Mouse (Mus musculus): ENCODE measurements around the gene Snx12.
A peak's percentile ranks its signal among the peaks of the same experiment; 100 is the strongest.

Snx12 gene

GRCm38 (mm10) chrX:101221834-101222795 is at the start of gene Snx12:
Gene Snx12 (minus strand): TSS chrX:101222563.
- peak; percentile 99 for ATAC-seq (ENCODE audit: insufficient number of reproducible peaks, low FRiP score, low TSS enrichment)

- no peak for ATAC-seq (ENCODE audit: insufficient number of reproducible peaks, low FRiP score, low TSS enrichment)
Observed at GRCm38 (mm10) chrX:101268755-101269124, 46.4 kb upstream of the Snx12 start, which contains the start of gene Gm20489. Gene Gm20489 (minus strand): TSS chrX:101269023.

DNA sequence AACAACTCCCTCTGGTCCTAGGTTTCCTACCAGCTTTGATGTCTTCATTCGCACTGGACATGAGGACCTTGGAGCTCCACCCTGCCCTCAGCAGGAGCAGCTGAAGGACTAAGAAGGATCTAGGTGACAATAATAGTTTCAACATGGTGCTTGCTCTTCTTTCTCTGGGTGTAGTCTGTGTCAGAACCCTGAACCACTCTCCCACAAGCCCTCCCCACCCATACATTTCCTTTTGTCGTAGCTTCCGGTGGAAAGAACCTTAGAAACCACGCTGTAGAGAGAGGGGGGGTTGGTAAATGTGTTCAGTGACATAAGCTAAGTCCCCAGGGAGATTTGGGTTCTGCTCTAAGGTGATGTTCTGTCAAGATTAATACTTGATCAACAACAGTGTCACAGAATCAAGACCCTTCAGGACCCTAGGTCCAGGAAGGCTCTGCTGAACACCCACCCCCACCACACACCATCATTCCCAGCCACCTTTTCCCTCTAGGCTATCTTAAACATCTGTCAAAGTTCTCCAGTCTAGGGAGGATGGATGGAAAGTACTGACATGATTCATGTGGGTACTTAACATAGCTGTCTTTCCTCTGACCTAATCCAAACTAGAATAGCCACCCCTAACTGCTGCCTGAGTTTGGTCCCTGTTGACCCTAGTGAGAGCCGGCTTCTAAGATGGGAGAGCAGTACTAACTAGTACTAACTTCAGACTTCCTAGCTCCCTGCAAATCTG is 45.8 kb upstream of the Snx12 start, which contains the start of gene Il2rg:
Gene Il2rg (minus strand): TSS at position 231 of the 730 bp plus-strand sequence.
- no peak for ATAC-seq (ENCODE audit: insufficient number of reproducible peaks, low FRiP score, low TSS enrichment)

- ATAC-seq (ENCODE audit: insufficient number of reproducible peaks, low FRiP score, low TSS enrichment): no peak
Observed at GRCm38 (mm10) chrX:101266631-101267030, 44.3 kb upstream of the Snx12 start.

GRCm38 (mm10) chrX:101263892-101264291 is 41.5 kb upstream of the Snx12 start, which contains the start of gene Gm614:
Gene Gm614 (minus strand): TSS chrX:101263992.
- ATAC-seq (ENCODE audit: insufficient number of reproducible peaks, low FRiP score, low TSS enrichment): no peak

GRCm38 (mm10) chrX:101260441-101261325 is 38.3 kb upstream of the Snx12 start:
- no peak for ATAC-seq (ENCODE audit: insufficient number of reproducible peaks, low FRiP score, low TSS enrichment)

- no peak for ATAC-seq (ENCODE audit: insufficient number of reproducible peaks, low FRiP score, low TSS enrichment)
Observed at GRCm38 (mm10) chrX:101256603-101257002, 34.2 kb upstream of the Snx12 start.

DNA sequence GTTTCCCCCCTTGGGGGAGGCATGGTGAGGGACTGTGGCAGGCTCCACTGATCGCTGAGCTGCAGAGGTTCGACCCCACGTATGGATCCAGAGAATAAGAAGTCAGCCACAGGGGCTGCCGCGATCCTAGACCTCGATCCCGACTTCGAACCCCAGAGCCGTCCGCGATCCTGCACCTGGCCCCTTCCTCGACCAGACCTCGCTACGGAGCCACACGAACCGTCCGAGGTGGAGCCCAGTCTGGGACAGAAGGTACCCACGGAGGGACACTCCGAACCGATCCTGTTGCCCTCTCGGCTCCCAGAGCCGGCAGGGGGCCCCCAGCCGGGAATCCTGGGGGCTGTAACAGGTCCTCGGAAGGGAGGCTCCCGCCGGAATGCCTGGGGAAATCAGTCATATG is 32.4 kb upstream of the Snx12 start:
- ATAC-seq (ENCODE audit: insufficient number of reproducible peaks, low FRiP score, low TSS enrichment): no peak

- ATAC-seq (ENCODE audit: insufficient number of reproducible peaks, low FRiP score, low TSS enrichment): peak; percentile 99
Observed at GRCm38 (mm10) chrX:101253952-101254729, 31.8 kb upstream of the Snx12 start, which contains the start of gene Foxo4. Gene Foxo4 (plus strand): TSS chrX:101254528.

GRCm38 (mm10) chrX:101245011-101245410 is 22.6 kb upstream of the Snx12 start:
- ATAC-seq (ENCODE audit: insufficient number of reproducible peaks, low FRiP score, low TSS enrichment): no peak

GRCm38 (mm10) chrX:101222796-101223162 is 416 bp upstream of the Snx12 start:
- ATAC-seq (ENCODE audit: insufficient number of reproducible peaks, low FRiP score, low TSS enrichment): no peak

DNA sequence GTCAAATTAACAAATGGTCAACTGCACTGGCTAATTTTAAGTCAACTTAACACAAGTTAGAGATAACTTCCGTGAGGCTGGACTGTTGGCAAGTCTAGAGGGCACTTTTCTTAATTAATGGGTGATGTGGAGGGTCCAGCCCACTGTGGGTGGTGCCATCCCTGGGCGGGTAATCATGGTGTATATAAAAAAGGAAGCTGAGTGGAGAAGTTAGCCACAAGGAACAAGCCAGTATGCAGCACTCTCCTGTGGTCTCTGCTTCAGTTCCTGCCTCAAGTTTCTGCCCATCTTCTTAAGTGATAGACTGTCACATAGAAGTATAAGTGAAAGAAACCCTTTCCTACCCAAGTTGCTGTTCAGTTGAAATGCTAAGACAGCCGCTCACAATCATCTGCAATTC is 33.1 kb downstream of the Snx12 start:
- no peak for ATAC-seq (ENCODE audit: insufficient number of reproducible peaks, low FRiP score, low TSS enrichment)

DNA sequence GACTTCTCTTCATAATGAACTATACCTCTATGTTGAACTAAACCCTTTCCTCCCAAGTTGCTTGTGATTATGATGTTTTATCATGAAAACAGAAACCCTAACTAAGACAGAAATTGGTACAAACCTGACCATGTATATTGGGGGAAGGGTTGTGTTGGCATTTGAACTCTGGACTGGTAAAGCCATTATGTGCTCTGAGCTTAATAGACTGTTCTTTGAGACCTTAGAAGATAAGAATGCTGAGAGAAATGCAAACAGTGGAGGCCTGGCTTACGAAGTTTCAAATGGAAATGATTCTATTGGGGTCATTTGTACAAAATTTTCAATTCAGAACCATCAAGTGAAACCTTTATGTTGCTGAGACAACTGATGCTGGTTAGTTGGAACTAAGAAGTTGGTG is 34.7 kb downstream of the Snx12 start:
- no peak for ATAC-seq (ENCODE audit: insufficient number of reproducible peaks, low FRiP score, low TSS enrichment)

- no peak for ATAC-seq (ENCODE audit: insufficient number of reproducible peaks, low FRiP score, low TSS enrichment)
Observed at GRCm38 (mm10) chrX:101173388-101173787, 49.0 kb downstream of the Snx12 start.

GRCm38 (mm10) chrX:101168425-101168824 is 53.9 kb downstream of the Snx12 start:
- no peak for ATAC-seq (ENCODE audit: insufficient number of reproducible peaks, low FRiP score, low TSS enrichment)

DNA sequence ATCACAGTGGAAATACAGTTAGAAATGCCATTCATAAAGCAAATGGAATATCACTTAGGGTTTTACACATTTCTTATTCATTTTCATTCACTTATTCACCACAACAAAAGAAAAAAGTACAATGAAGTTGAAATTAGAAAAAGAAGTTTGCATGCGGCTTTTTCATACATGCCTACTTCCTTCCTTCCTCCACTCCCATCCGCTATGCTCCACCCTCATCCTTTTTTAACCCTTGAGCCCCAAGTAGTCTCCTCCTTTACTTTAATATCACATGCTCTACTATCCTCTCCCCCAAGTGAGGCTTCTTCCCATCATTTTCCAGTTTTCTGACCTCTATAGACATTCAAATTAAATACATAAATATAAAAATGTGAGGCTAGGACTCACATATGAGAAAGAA is 58.6 kb downstream of the Snx12 start:
- no peak for ATAC-seq (ENCODE audit: insufficient number of reproducible peaks, low FRiP score, low TSS enrichment)

DNA sequence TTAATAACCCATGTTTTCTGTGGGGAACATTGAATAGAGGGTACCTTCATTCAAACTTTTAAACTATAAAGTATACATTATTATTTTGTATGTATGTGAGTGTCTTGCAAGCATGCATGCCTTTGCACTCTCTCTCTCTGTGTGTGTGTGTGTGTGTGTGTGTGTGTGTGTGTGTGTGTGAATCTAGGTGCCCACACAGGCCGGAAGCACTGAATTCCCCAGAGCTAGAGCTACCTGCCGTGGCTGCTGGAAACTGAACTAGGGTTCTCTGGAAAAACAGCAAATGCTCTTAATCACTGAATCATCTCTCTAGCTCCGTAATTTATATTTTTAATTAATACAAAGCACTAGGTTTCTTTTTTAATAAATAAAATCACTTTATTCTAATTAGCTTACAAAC is 59.1 kb downstream of the Snx12 start:
- ATAC-seq (ENCODE audit: insufficient number of reproducible peaks, low FRiP score, low TSS enrichment): no peak

DNA sequence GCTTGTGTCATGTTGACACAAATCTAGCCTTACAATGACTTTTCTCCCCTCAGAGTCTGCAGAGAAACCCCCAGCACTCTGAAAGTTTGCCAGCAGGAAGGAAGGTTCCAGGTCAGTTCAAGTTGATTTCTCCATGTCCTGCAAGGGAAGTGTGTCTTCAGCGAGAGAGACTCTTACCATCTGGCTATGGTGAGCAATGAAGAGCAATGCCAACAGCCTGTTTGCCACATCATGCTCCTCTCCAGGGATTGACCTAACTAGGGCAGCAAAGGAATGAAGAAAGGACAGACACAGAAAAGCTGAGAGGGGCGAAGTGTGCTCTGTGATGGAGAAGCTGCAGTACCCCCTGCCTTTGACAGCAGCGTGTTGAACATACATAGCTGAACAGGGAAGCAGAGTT is 59.8 kb downstream of the Snx12 start:
- ATAC-seq (ENCODE audit: insufficient number of reproducible peaks, low FRiP score, low TSS enrichment): peak; percentile 68; the same call in 1 of the 2 replicates

GRCm38 (mm10) chrX:101157488-101157887 is 64.9 kb downstream of the Snx12 start:
- no peak for ATAC-seq (ENCODE audit: insufficient number of reproducible peaks, low FRiP score, low TSS enrichment)

Measured in cerebellum, adult (tissue).